In the genomic region with DNA sequence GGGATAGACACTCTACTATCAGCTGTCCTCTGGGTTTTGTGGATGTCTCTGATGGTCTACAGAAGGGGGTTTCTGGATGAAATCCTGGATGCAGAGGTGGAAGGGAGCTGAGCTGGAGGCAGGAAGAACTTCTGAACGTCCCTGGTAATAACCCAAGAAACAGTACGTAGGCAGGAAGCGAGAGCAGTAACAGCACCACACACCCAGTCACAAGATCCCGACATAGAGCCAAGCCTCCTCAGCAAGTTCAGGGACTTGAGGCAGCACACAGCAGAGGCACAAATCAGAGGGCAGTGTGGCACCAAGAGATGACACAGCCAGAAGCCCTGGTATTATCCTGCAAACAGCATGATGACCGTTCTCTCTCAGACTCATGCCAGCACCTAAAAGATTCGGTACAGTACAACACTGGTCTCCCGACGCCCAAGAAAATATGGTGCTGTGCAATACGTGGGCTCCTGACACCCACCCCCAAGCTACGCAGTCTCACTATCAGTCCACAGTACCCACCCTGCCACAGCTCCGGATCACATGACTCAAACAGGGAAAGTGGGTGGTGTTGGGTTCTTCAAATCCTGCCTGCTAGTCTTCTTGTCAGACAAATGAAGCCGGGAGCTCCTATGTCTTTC, we compare ENCODE assay signal across 15 mouse cellular contexts. TPM values are rescaled to one million over a fixed set of nuclear protein-coding genes. Genes with fewer than 3 reads are reported as not detected.
DNase-seq lines count a peak whose midpoint lies in the region; ATAC-seq and TF ChIP-seq lines count a peak whose summit lies in the region.
"Had no signal": no experiment of that assay in that cellular context is flagged by ENCODE, and none has a peak within 500 bp of the region (broad histone marks: within the 10 kb centered on the region; RNA-seq: fewer than 3 reads in every experiment).

No protein-coding gene starts in this region.

- H3K4me1 ChIP-seq in kidney, postnatal 0 days (replicated peaks; ENCODE audit: insufficient read depth, low read length) = 0 out of 2 replicates have a peak, but pooled peaks cover 2% of the 10 kb centered on the region
- 0 out of 2 replicates have a peak, but pooled peaks cover 3% of the 10 kb centered on the region for H3K4me1 ChIP-seq in midbrain, embryonic 13.5 days (replicated peaks)
- no peaks in the 10 kb centered on the region for H3K4me1 ChIP-seq in midbrain, embryonic 14.5 days (ENCODE audit: control insufficient read depth, insufficient read depth, low read length)
- peaks cover 20% of the 10 kb centered on the region for H3K4me1 ChIP-seq in olfactory bulb, adult 2 months (ENCODE audit: control insufficient read depth, insufficient read depth, low read length)
- H3K4me1 ChIP-seq in hindbrain, embryonic 16.5 days (ENCODE audit: control insufficient read depth, insufficient read depth, low read depth, low read length) = no peaks in the 10 kb centered on the region

- H3K27me3 ChIP-seq in kidney, postnatal 0 days (ENCODE audit: insufficient read depth, low read length) = no peaks in the 10 kb centered on the region
- no peaks in the 10 kb centered on the region for H3K27me3 ChIP-seq in midbrain, embryonic 13.5 days
- H3K27me3 ChIP-seq in midbrain, embryonic 14.5 days (ENCODE audit: control insufficient read depth, insufficient read depth, low read length) = no peaks in the 10 kb centered on the region
- no peaks in the 10 kb centered on the region for H3K27me3 ChIP-seq in hindbrain, embryonic 16.5 days (replicated peaks; ENCODE audit: control insufficient read depth, insufficient read depth, low read length)
- H3K27me3 ChIP-seq: forebrain, embryonic 13.5 days; kidney, embryonic 15.5 days had no signal

- no peak overlapping the region for H3K4me3 ChIP-seq in kidney, postnatal 0 days (replicated peaks; ENCODE audit: low read depth, low read length)
- H3K4me3 ChIP-seq in midbrain, embryonic 13.5 days (replicated peaks) = no peak overlapping the region
- H3K4me3 ChIP-seq in midbrain, embryonic 14.5 days (replicated peaks; ENCODE audit: low read depth, low read length) = no peak overlapping the region
- H3K4me3 ChIP-seq in olfactory bulb, adult 2 months (ENCODE audit: insufficient read depth, low read depth, low read length) = no peak overlapping the region
- H3K4me3 ChIP-seq in hindbrain, embryonic 16.5 days (ENCODE audit: low read length) = no peak overlapping the region
- H3K4me3 ChIP-seq: forebrain, embryonic 13.5 days; kidney, embryonic 15.5 days; midbrain, embryonic 10.5 days had no signal

- peak; percentile 54 to 67 for DNase-seq in frontal cortex, postnatal 36 days (ENCODE audit: low spot score in 2 of 2)
- DNase-seq in frontal cortex, postnatal 14 days (ENCODE audit: low spot score in 2 of 2) = no peak
- no peak for DNase-seq in kidney, postnatal 0 days (ENCODE audit: low spot score)
- no peak for DNase-seq in kidney, postnatal 14 days
- no peak for DNase-seq in midbrain, embryonic 14.5 days
- DNase-seq: cerebellum, adult 2 months; lung, postnatal 10 days had no signal

- no peak for ATAC-seq in kidney, postnatal 0 days (replicated peaks; ENCODE audit: low FRiP score, low read depth)
- no peak for ATAC-seq in midbrain, embryonic 13.5 days
- no peak for ATAC-seq in midbrain, embryonic 14.5 days (ENCODE audit: low FRiP score, low TSS enrichment)
- ATAC-seq in hindbrain, embryonic 16.5 days = no peak
- ATAC-seq: forebrain, embryonic 13.5 days had no signal

- no peak for TF ChIP-seq POLR2A in olfactory bulb, adult 2 months (IDR thresholded peaks at IDR 0.05; ENCODE audit: insufficient read depth, low read depth, low read length)

- H3K4me2 ChIP-seq in kidney, postnatal 0 days (ENCODE audit: low read length) = no peak overlapping the region
- no peak overlapping the region for H3K4me2 ChIP-seq in midbrain, embryonic 13.5 days (replicated peaks)
- H3K4me2 ChIP-seq in midbrain, embryonic 14.5 days (ENCODE audit: low read length) = no peak overlapping the region
- no peak overlapping the region for H3K4me2 ChIP-seq in hindbrain, embryonic 16.5 days (ENCODE audit: low read length)
- H3K4me2 ChIP-seq: forebrain, embryonic 13.5 days; kidney, embryonic 15.5 days; liver, embryonic 11.5 days had no signal

- no peak for TF ChIP-seq CTCF in kidney, postnatal 0 days (IDR thresholded peaks at IDR 0.05; ENCODE audit: low read depth)
- no peak for TF ChIP-seq CTCF in olfactory bulb, adult 2 months (IDR thresholded peaks at IDR 0.05; ENCODE audit: insufficient read depth, low read depth, low read length)

- peak overlapping the region; percentile 4; the same call in 1 of the 2 replicates for H3K27ac ChIP-seq in kidney, postnatal 0 days
- H3K27ac ChIP-seq in midbrain, embryonic 13.5 days = no peak overlapping the region
- H3K27ac ChIP-seq in midbrain, embryonic 14.5 days (replicated peaks; ENCODE audit: low read depth, low read length) = no peak overlapping the region
- H3K27ac ChIP-seq in olfactory bulb, adult 2 months (ENCODE audit: insufficient read depth, low read depth, low read length) = peak overlapping the region; percentile 2; the same call in 1 of the 2 replicates
- no peak overlapping the region for H3K27ac ChIP-seq in hindbrain, embryonic 16.5 days (ENCODE audit: low read depth, low read length)
- H3K27ac ChIP-seq: forebrain, embryonic 13.5 days; kidney, embryonic 15.5 days; midbrain, embryonic 10.5 days; stomach, postnatal 0 days had no signal

- H3K9me3 ChIP-seq in kidney, postnatal 0 days (replicated peaks; ENCODE audit: low read length) = no peaks in the 10 kb centered on the region
- no peaks in the 10 kb centered on the region for H3K9me3 ChIP-seq in midbrain, embryonic 13.5 days
- no peaks in the 10 kb centered on the region for H3K9me3 ChIP-seq in midbrain, embryonic 14.5 days (ENCODE audit: control insufficient read depth, low read length)
- H3K9me3 ChIP-seq in hindbrain, embryonic 16.5 days (ENCODE audit: control insufficient read depth, low read length) = no peaks in the 10 kb centered on the region
- H3K9me3 ChIP-seq: forebrain, embryonic 13.5 days; kidney, embryonic 15.5 days; midbrain, embryonic 10.5 days had no signal

- 70% methylated on average over 12 of the region's 12 CpGs for WGBS in kidney, postnatal 0 days
- WGBS in midbrain, embryonic 13.5 days = 87% methylated on average over 12 of the region's 12 CpGs
- WGBS in midbrain, embryonic 14.5 days = 89% methylated on average over 12 of the region's 12 CpGs
- 44% methylated on average over 12 of the region's 12 CpGs for WGBS in olfactory bulb, adult 2 months
- 86% methylated on average over 12 of the region's 12 CpGs for WGBS in hindbrain, embryonic 16.5 days

- H3K9ac ChIP-seq in kidney, postnatal 0 days (ENCODE audit: low read depth, low read length) = no peak overlapping the region
- H3K9ac ChIP-seq in midbrain, embryonic 13.5 days (replicated peaks) = 0 out of 2 replicates have a peak overlapping the region, but pooled peaks have one; percentile 19
- H3K9ac ChIP-seq in midbrain, embryonic 14.5 days (replicated peaks; ENCODE audit: low read length) = no peak overlapping the region
- H3K9ac ChIP-seq in hindbrain, embryonic 16.5 days (ENCODE audit: low read depth, low read length) = no peak overlapping the region
- H3K9ac ChIP-seq: forebrain, embryonic 13.5 days; kidney, embryonic 15.5 days had no signal

- no peaks in the 10 kb centered on the region for H3K36me3 ChIP-seq in kidney, postnatal 0 days (ENCODE audit: insufficient read depth, low read length)
- H3K36me3 ChIP-seq in midbrain, embryonic 13.5 days = peaks cover 6% of the 10 kb centered on the region; the same call in 1 of the 2 replicates
- 0 out of 2 replicates have a peak, but pooled peaks cover 6% of the 10 kb centered on the region for H3K36me3 ChIP-seq in midbrain, embryonic 14.5 days (ENCODE audit: control insufficient read depth, insufficient read depth, low read length)
- peaks cover 2% of the 10 kb centered on the region; the same call in 1 of the 2 replicates for H3K36me3 ChIP-seq in hindbrain, embryonic 16.5 days (ENCODE audit: control insufficient read depth, insufficient read depth, low read length)
- H3K36me3 ChIP-seq: kidney, embryonic 15.5 days; midbrain, embryonic 10.5 days had no signal

RNA-seq across cellular contexts. Expression of gene Klhl3, which starts 40.0 kb away (rescaled TPM):
- polyA plus RNA-seq in kidney, postnatal 0 days (2015; fragmentation: Nextera tagmentation; extraction: Ambion mirVana) = 10.7 and 12.3 TPM in 2 replicates
- 8.9 and 9.6 TPM in 2 replicates for polyA plus RNA-seq in midbrain, embryonic 13.5 days (2015; fragmentation: Nextera tagmentation; extraction: Ambion mirVana)
- 10.0 and 10.1 TPM in 2 replicates for polyA plus RNA-seq in midbrain, embryonic 14.5 days (2014; fragmentation: Nextera tagmentation; extraction: Ambion mirVana)
- polyA plus RNA-seq in olfactory bulb, adult 2 months (2012; ENCODE audit: insufficient read depth, insufficient read length, low replicate concordance, missing spikeins) = not detected in 2 replicates
- polyA plus RNA-seq in hindbrain, embryonic 16.5 days (2015; fragmentation: Nextera tagmentation; extraction: Ambion mirVana) = 13.2 and 13.6 TPM in 2 replicates

RNA-seq across cellular contexts. Expression of gene Hnrnpa0, which starts 55.0 kb away (rescaled TPM):
- 54.7 and 54.8 TPM in 2 replicates for polyA plus RNA-seq in kidney, postnatal 0 days (2015; fragmentation: Nextera tagmentation; extraction: Ambion mirVana)
- 65.8 and 76.4 TPM in 2 replicates for polyA plus RNA-seq in midbrain, embryonic 13.5 days (2015; fragmentation: Nextera tagmentation; extraction: Ambion mirVana)
- 72.5 and 93.5 TPM in 2 replicates for polyA plus RNA-seq in midbrain, embryonic 14.5 days (2014; fragmentation: Nextera tagmentation; extraction: Ambion mirVana)
- polyA plus RNA-seq in olfactory bulb, adult 2 months (2012; ENCODE audit: insufficient read depth, insufficient read length, low replicate concordance, missing spikeins) = 114 TPM in 1 of 2 replicates, not detected in the other
- polyA plus RNA-seq in hindbrain, embryonic 16.5 days (2015; fragmentation: Nextera tagmentation; extraction: Ambion mirVana) = 27.7 and 33.3 TPM in 2 replicates

Comparison
In these comparisons a context has a peak if more than half of its experiments do, and no peak if none do; other contexts are left out.
1. DNase-seq: peak in frontal cortex, postnatal 36 days (2 of 2); none in frontal cortex, postnatal 14 days (0 of 2), kidney, postnatal 0 days (single experiment), kidney, postnatal 14 days (single experiment) and midbrain, embryonic 14.5 days (single experiment).
2. H3K27ac ChIP-seq: peak in kidney, postnatal 0 days (single experiment) and olfactory bulb, adult 2 months (single experiment); none in midbrain, embryonic 13.5 days (single experiment), midbrain, embryonic 14.5 days (single experiment) and hindbrain, embryonic 16.5 days (single experiment).